Mouse (Mus musculus): ENCODE data around the gene Lama1. TPM values are rescaled to one million over a fixed set of nuclear protein-coding genes. Genes with fewer than 3 reads are reported as not detected.

Gene Lama1
- polyA plus RNA-seq, 1 experiment, result 20.2 TPM

GRCm38 (mm10) chr17:67779812-67780211, 82.8 kb downstream of the Lama1 start:
- peaks cover 2% of the 10 kb centered on the region; the same call in 1 of the 2 replicates for H3K36me3 ChIP-seq (ENCODE audit: control insufficient read depth, insufficient read depth, low read length, poor library complexity, severe bottlenecking)
- H3K9ac ChIP-seq (ENCODE audit: low read depth, poor library complexity, severe bottlenecking), result no peak overlapping the region
- H3K4me1 ChIP-seq (ENCODE audit: control insufficient read depth, insufficient read depth, low read length), result no peaks in the 10 kb centered on the region
- no peak overlapping the region for H3K27ac ChIP-seq (ENCODE audit: insufficient read depth, low read length)
- no peak overlapping the region for H3K4me3 ChIP-seq (ENCODE audit: low read depth, low read length)
- TF ChIP-seq EP300 (IDR thresholded peaks at IDR 0.05; ENCODE audit: insufficient read depth, low read depth, low read length), result no peak
- TF ChIP-seq CTCF (IDR thresholded peaks at IDR 0.05; ENCODE audit: low read depth, low read length), result peak; percentile 47
- TF ChIP-seq POLR2A (IDR thresholded peaks at IDR 0.05; ENCODE audit: insufficient read depth, low read length), result no peak
- no peaks in the 10 kb centered on the region for H3K9me3 ChIP-seq (replicated peaks; ENCODE audit: control insufficient read depth, insufficient read depth, low read length, poor library complexity, severe bottlenecking)
- H3K27me3 ChIP-seq (ENCODE audit: control insufficient read depth, insufficient read depth, low read length, poor library complexity, severe bottlenecking), result no peaks in the 10 kb centered on the region

DNA sequence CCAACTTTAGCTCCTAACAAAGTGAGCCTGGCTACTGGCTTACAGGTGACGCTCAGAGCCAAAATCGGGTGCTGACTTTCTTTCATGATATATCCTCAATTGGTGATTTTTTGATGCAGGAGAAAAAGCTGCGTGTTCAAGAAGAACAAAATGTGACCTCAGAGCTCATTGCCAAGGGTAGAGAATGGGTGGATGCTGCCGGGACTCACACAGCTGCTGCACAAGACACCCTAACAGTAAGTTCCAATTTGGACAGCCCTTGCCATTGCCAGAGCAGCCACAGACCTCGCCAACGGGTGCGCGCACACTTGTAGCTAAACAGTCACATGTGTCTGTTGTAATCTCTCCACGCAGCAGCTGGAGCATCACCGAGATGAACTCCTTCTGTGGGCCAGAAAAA, 94.0 kb downstream of the Lama1 start:
- Histone ChIP-seq H3K36me3 (ENCODE audit: control insufficient read depth, insufficient read depth, low read length, poor library complexity, severe bottlenecking) (peaks cover 8% of the 10 kb centered on the region), H3K27me3 (ENCODE audit: control insufficient read depth, insufficient read depth, low read length, poor library complexity, severe bottlenecking) (no peaks in the 10 kb centered on the region), H3K27ac (ENCODE audit: insufficient read depth, low read length) (no peak overlapping the region), H3K9me3 (replicated peaks; ENCODE audit: control insufficient read depth, insufficient read depth, low read length, poor library complexity, severe bottlenecking) (no peaks in the 10 kb centered on the region), H3K9ac (ENCODE audit: low read depth, poor library complexity, severe bottlenecking) (no peak overlapping the region), H3K4me3 (ENCODE audit: low read depth, low read length) (no peak overlapping the region), H3K4me1 (ENCODE audit: control insufficient read depth, insufficient read depth, low read length) (no peaks in the 10 kb centered on the region)
- TF ChIP-seq POLR2A (IDR thresholded peaks at IDR 0.05; ENCODE audit: insufficient read depth, low read length) (no peak), CTCF (IDR thresholded peaks at IDR 0.05; ENCODE audit: low read depth, low read length) (no peak), EP300 (IDR thresholded peaks at IDR 0.05; ENCODE audit: insufficient read depth, low read depth, low read length) (no peak)

- TF ChIP-seq CTCF (IDR thresholded peaks at IDR 0.05; ENCODE audit: low read depth, low read length), result no peak
- no peak for TF ChIP-seq EP300 (IDR thresholded peaks at IDR 0.05; ENCODE audit: insufficient read depth, low read depth, low read length)
- TF ChIP-seq POLR2A (IDR thresholded peaks at IDR 0.05; ENCODE audit: insufficient read depth, low read length), result no peak
- Histone ChIP-seq H3K4me1 (ENCODE audit: control insufficient read depth, insufficient read depth, low read length) (no peaks in the 10 kb centered on the region), H3K9ac (ENCODE audit: low read depth, poor library complexity, severe bottlenecking) (no peak overlapping the region), H3K4me3 (ENCODE audit: low read depth, low read length) (no peak overlapping the region), H3K27me3 (ENCODE audit: control insufficient read depth, insufficient read depth, low read length, poor library complexity, severe bottlenecking) (no peaks in the 10 kb centered on the region), H3K27ac (ENCODE audit: insufficient read depth, low read length) (no peak overlapping the region), H3K9me3 (replicated peaks; ENCODE audit: control insufficient read depth, insufficient read depth, low read length, poor library complexity, severe bottlenecking) (no peaks in the 10 kb centered on the region; the same call in 1 of the 2 replicates), H3K36me3 (ENCODE audit: control insufficient read depth, insufficient read depth, low read length, poor library complexity, severe bottlenecking) (peaks cover 2% of the 10 kb centered on the region)
Measured at GRCm38 (mm10) chr17:67809171-67809570, 112.1 kb downstream of the Lama1 start.

GRCm38 (mm10) chr17:67813666-67814065, 116.6 kb downstream of the Lama1 start:
- peaks cover 2% of the 10 kb centered on the region for H3K36me3 ChIP-seq (ENCODE audit: control insufficient read depth, insufficient read depth, low read length, poor library complexity, severe bottlenecking)
- H3K4me3 ChIP-seq (ENCODE audit: low read depth, low read length), result no peak overlapping the region
- TF ChIP-seq EP300 (IDR thresholded peaks at IDR 0.05; ENCODE audit: insufficient read depth, low read depth, low read length), result no peak
- no peak for TF ChIP-seq CTCF (IDR thresholded peaks at IDR 0.05; ENCODE audit: low read depth, low read length)
- H3K9me3 ChIP-seq (replicated peaks; ENCODE audit: control insufficient read depth, insufficient read depth, low read length, poor library complexity, severe bottlenecking), result no peaks in the 10 kb centered on the region
- no peaks in the 10 kb centered on the region for H3K4me1 ChIP-seq (ENCODE audit: control insufficient read depth, insufficient read depth, low read length)
- H3K9ac ChIP-seq (ENCODE audit: low read depth, poor library complexity, severe bottlenecking), result no peak overlapping the region
- H3K27ac ChIP-seq (ENCODE audit: insufficient read depth, low read length), result no peak overlapping the region
- no peaks in the 10 kb centered on the region for H3K27me3 ChIP-seq (ENCODE audit: control insufficient read depth, insufficient read depth, low read length, poor library complexity, severe bottlenecking)

DNA sequence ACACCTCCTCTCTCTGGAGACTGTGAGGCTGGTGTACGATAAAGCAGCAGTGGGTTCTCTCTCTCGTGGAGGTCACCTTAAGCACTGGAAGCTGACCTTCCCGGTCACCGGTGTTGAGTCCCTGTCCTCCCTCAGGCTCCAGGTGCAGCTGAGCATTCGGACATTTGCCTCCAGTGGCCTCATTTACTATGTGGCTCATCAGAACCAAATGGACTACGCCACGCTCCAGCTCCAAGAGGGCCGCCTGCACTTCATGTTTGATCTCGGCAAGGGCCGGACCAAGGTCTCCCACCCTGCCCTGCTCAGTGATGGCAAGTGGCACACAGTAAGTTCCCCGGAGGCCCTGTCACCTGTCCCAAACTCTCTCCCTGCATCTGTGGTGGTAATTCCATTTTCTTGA, 118.7 kb downstream of the Lama1 start:
- Histone ChIP-seq H3K9me3 (replicated peaks; ENCODE audit: control insufficient read depth, insufficient read depth, low read length, poor library complexity, severe bottlenecking) (no peaks in the 10 kb centered on the region), H3K36me3 (ENCODE audit: control insufficient read depth, insufficient read depth, low read length, poor library complexity, severe bottlenecking) (peaks cover 2% of the 10 kb centered on the region), H3K4me1 (ENCODE audit: control insufficient read depth, insufficient read depth, low read length) (no peaks in the 10 kb centered on the region), H3K9ac (ENCODE audit: low read depth, poor library complexity, severe bottlenecking) (no peak overlapping the region), H3K27me3 (ENCODE audit: control insufficient read depth, insufficient read depth, low read length, poor library complexity, severe bottlenecking) (no peaks in the 10 kb centered on the region), H3K4me3 (ENCODE audit: low read depth, low read length) (no peak overlapping the region), H3K27ac (ENCODE audit: insufficient read depth, low read length) (no peak overlapping the region)
- no peak for TF ChIP-seq POLR2A (IDR thresholded peaks at IDR 0.05; ENCODE audit: insufficient read depth, low read length)
- no peak for TF ChIP-seq CTCF (IDR thresholded peaks at IDR 0.05; ENCODE audit: low read depth, low read length)
- TF ChIP-seq EP300 (IDR thresholded peaks at IDR 0.05; ENCODE audit: insufficient read depth, low read depth, low read length), result no peak

- H3K27ac ChIP-seq (ENCODE audit: insufficient read depth, low read length), result no peak overlapping the region
- no peaks in the 10 kb centered on the region for H3K27me3 ChIP-seq (ENCODE audit: control insufficient read depth, insufficient read depth, low read length, poor library complexity, severe bottlenecking)
- H3K9ac ChIP-seq (ENCODE audit: low read depth, poor library complexity, severe bottlenecking), result no peak overlapping the region
- H3K4me1 ChIP-seq (ENCODE audit: control insufficient read depth, insufficient read depth, low read length), result no peaks in the 10 kb centered on the region
- H3K36me3 ChIP-seq (ENCODE audit: control insufficient read depth, insufficient read depth, low read length, poor library complexity, severe bottlenecking), result peaks cover 2% of the 10 kb centered on the region
- no peaks in the 10 kb centered on the region for H3K9me3 ChIP-seq (replicated peaks; ENCODE audit: control insufficient read depth, insufficient read depth, low read length, poor library complexity, severe bottlenecking)
- TF ChIP-seq CTCF (IDR thresholded peaks at IDR 0.05; ENCODE audit: low read depth, low read length) (no peak), POLR2A (IDR thresholded peaks at IDR 0.05; ENCODE audit: insufficient read depth, low read length) (no peak), EP300 (IDR thresholded peaks at IDR 0.05; ENCODE audit: insufficient read depth, low read depth, low read length) (no peak)
- H3K4me3 ChIP-seq (ENCODE audit: low read depth, low read length), result no peak overlapping the region
Measured at GRCm38 (mm10) chr17:67816916-67817315, 119.9 kb downstream of the Lama1 start.
